Mouse (Mus musculus) right cerebral cortex, postnatal 14 days (tissue): ENCODE results near the gene Bcl11a.

Source experiments
- DNase-seq: peaks from one replicate; pipeline ENCODE4 v3.0.0; 2022

The Bcl11a gene

DNA sequence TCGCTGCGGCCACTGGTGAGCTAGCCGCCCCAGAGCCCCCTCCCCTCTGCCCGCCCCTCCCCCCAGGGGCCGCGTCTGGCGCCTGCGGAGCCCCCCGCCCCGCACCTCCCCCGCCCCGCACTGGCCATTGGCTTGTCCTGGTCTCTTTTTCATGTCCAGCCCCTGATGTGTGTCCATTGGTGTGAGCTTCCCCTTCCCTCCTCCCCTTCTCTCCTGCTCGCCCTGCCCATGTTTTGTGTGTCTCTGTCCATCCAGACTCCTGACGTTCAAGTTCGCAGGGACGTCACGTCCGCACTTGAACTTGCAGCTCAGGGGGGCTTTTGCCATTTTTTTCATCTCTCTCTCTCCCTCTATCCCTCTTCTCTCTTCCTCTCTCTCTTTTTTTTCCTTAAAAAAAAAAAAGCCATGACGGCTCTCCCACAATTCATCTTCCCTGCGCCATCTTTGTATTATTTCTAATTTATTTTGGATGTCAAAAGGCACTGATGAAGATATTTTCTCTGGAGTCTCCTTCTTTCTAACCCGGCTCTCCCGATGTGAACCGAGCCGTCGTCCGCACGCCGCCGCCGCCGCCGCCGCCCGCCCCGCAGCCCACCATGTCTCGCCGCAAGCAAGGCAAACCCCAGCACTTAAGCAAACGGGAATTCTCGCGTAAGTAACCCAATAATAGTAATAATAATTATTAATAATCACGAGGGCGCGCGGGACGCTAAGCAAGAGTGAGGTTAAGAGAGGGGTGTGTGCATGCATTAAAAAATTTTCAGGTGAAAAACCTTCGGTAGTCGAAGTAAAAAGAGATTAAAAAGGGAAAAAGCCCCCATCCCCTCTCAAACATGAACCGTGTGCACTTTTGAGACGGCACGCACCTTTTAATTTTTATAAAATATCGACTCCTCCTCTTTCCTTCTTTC, at the start of gene Bcl11a:
TSS of gene Bcl11a (plus strand) at position 262 of the 911 bp plus-strand sequence.
- DNase-seq = no peak

DNA sequence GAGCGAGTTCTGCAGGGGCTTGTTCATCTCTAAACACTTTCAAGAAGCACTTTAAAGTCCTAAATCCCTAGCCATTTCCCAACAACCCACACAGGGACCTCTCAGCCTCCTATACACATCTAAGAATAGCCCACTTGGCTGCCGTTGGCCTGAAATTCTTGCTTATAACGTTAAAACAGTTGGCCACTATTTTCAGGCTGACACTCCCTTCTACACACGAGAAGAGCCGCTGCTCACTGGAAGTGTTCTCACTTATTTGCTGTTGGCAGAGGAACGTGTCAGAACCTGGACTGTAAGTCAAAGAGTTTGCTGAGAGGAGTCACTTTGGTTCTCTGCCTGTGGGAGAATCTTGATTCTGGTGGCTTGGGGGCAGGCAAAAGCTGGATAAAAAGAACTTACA, 33.8 kb upstream of the Bcl11a start:
- no peak for DNase-seq

- peak; percentile 86 for DNase-seq
These were observed 28.4 kb upstream of the Bcl11a start for GRCm38 (mm10) chr11:24049226-24050031.

GRCm38 (mm10) chr11:24050032-24050757, 27.7 kb upstream of the Bcl11a start:
- no peak for DNase-seq

DNA sequence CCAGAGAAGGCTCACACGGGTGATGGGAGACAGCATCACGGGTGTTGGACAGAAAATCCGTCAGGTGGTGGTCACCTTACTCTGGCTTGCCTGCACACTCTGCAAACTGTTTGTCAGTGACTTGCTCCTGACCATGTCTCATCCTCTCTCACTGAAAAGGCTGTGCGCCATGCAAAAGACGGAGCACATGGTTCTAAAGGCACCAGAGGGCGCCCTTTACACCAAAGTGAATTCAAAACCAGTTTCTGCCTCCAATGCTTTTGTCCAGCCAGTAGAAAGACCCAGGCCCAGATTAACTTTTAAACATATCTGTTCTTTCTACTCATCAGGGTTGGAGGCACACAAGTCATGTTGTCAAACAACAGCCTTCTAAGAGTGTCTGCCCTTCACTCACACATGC, 25.0 kb upstream of the Bcl11a start:
- DNase-seq = no peak

DNA sequence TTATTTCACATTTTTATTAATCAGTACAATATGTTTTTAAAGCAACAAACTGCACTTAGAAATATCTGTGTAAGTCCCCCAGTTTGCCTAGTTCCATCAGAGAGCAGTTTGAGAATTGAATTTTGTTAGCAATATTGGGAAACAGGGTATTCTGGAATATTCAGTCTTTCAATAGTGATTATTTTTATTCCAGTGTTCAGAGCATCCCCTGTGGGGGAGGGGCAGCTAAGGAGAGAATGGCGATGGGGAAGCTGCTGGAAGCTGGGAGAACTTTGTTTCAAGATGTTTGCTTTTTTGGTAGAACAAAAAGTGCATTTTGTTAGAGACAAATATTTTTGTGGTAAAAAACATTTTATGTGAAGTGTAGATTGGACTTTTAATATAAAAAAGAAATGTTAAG, 18.7 kb upstream of the Bcl11a start:
- DNase-seq = no peak

GRCm38 (mm10) chr11:24060428-24060827, 17.4 kb upstream of the Bcl11a start:
- DNase-seq = no peak

GRCm38 (mm10) chr11:24061819-24062218, 16.0 kb upstream of the Bcl11a start:
- no peak for DNase-seq

- DNase-seq = no peak
These were observed 15.3 kb upstream of the Bcl11a start for GRCm38 (mm10) chr11:24062495-24063096.

- DNase-seq = no peak
These were observed 13.6 kb upstream of the Bcl11a start for GRCm38 (mm10) chr11:24064221-24064620.

GRCm38 (mm10) chr11:24065313-24065712, 12.5 kb upstream of the Bcl11a start:
- no peak for DNase-seq

DNA sequence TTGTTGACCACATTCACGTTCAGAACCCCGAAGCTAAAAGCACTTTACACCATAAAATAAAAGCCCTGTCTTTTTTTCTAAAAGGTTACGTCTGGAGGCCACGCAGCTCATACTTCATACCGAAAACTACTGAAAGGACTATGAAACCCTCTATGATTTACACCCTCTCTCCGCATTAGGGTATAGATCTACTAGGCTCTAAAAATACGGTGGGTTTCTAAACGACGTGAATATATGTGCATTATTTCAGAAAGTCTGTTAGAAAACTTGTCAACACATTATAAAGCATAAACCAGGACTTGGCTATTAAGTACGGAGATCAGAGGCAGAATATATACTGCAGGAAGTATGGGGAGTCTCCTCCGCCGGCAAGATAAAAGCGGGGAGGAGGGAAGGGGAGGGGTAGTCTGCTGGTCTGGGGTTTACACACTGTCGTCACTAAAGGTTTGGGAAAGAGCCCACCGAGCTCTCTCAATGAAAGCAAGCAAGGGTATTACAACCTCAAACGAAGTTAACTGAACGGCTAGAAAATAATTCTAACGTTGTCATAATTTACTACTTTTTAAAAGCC, 3.8 kb upstream of the Bcl11a start:
- DNase-seq = no peak

- DNase-seq = no peak
These were observed 3.2 kb upstream of the Bcl11a start, which contains the start of gene A830031A19Rik for GRCm38 (mm10) chr11:24074634-24075104. A830031A19Rik (minus strand) TSS chr11:24075054.

DNA sequence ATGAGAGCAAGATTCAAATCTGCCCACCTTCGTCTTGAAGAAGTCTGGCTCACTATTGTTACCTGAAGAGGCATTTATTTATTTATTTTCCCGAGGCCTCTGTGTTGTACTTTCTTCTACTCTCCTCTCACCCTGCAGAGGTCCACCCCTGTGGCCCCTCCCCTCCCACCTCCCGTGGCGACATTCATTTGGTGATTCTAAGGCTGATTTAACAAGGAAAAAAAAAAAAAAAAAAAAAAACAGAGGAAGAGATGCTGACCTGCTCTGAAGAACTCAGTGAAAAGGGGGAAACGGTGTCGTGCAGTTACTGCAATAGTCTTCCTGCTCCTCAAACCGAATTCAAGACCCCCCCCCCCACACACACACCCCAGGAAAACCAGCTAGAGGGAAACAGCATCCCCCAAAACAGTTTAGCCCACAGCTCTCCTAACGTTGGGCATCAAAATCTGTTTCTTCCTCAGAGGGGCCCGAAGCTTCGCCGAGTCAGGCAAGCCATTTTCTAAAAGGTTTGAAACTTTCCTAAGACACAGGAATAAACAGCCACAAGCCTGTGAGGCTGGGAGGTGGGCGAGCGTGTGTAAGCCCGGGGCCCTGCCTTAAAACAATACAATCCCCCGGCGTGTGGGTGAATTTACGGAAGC, 2.2 kb upstream of the Bcl11a start:
- no peak for DNase-seq

DNA sequence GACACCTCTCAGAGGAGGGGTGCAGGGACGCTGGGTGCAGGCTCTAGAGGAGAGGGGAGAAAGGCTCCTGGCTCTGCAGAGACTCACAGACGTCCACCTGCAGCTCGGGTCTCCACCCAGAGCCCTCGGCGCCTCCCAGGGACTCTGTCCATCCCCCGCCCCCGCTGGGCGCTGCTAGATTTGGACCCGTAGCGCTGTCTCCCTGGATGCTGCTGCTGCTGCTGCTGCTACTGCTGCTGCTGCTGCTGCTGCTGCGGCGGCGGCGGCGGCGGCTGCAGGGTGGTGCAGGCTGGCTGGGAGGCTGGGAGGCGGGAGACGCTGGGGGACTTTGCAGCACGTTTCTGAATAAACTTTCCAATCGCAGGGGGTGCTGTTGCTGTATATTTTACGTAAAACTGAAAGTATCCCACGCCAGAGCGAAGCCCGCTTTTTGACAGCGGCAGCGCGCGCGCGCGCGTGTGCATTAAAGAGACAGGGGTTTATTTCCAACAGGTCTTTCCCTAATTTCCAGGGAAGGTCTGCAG, 1.7 kb upstream of the Bcl11a start:
- DNase-seq = peak; percentile 81

- no peak for DNase-seq
These were observed 780 bp upstream of the Bcl11a start for GRCm38 (mm10) chr11:24076821-24077730.

GRCm38 (mm10) chr11:24078706-24079316, 955 bp downstream of the Bcl11a start:
- DNase-seq = no peak

GRCm38 (mm10) chr11:24079392-24080391, 1.8 kb downstream of the Bcl11a start:
- DNase-seq = peak; percentile 57
